Mouse (Mus musculus) brain, embryonic 18.5 days (tissue): Measurements from ENCODE around the gene Olfr912.

Experiments used
- DNase-seq: peaks from one replicate; pipeline ENCODE4 v3.0.0-alpha.2; 2012; ENCODE audit warnings: low read depth, low spot score

Gene Olfr912

DNA sequence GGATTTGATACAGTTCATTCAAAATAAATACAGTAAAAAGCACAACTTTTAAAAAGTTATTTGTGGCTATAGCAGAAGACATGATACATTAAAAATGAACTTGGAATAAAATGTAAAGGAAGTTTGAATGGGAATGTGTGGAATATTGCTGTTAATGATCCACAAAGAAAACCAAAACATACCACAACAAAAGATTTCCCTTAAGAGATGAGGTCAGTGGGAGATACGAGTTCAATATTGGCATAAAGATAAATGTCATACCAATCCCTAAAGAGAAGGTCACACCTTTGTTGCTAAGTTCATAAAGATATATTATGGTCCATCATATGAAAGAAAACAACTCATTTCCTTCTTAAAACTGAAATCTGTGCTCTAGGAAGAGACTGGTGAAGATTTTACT, at the start of gene Olfr912:
Olfr912 (plus strand) TSS at position 301 of the 400 bp plus-strand sequence.
- DNase-seq, result no peak

GRCm38 (mm10) chr9:38537549-38537948, 42.4 kb upstream of the Olfr912 start, which contains the start of gene Olfr910:
Olfr910 (plus strand) TSS chr9:38537849.
- no peak for DNase-seq

GRCm38 (mm10) chr9:38591056-38591455, 11.1 kb downstream of the Olfr912 start:
- DNase-seq, result no peak

DNA sequence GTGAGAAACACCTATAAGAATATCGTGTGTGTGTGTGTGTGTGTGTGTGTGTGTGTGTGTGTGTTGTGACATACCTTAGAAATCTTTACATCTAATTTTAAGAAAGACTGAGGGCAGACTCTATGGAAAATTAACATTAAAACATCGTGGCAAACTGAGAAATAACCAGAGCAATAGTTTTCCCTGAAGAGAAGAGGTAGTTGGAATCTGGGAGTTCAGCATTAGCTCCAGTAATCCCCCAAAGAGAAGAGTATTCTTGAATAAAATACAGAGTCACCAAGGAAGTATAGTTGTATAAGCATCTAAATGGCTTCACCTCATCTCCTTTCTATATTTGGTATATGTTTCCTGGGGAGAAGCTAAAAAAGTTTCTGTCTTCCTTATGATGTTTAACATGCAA, 12.5 kb downstream of the Olfr912 start, which contains the start of gene Olfr913:
Olfr913 (plus strand) TSS at position 301 of the 400 bp plus-strand sequence.
- DNase-seq, result no peak

GRCm38 (mm10) chr9:38604802-38605201, 24.8 kb downstream of the Olfr912 start, which contains the start of gene Olfr914:
Olfr914 (plus strand) TSS chr9:38605102.
- DNase-seq, result no peak

DNA sequence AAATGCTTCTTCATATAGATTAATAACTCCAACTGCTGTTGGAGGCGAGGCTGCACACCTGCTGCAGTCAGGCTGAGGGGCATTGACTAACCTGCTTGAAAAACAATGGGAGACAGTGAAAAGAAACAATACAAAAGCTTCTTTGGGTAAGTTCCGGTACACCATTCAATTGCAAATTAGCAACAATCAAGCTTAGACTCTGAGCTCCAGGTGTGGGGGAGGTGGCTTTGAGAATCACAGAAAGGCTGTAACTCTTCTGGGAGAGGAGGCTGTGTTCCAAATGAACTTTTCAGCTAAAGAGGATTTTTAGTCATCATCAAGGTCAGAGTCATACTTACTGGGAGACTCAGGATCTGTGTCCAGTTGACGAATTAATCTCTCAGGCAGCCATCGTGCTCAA, 52.4 kb downstream of the Olfr912 start:
- no peak for DNase-seq
